Mouse (Mus musculus) heart, postnatal 0 days (tissue): ENCODE measurements around the gene Gif.

ENCODE experiments used
- CTCF ChIP-seq: IDR thresholded peaks from 2 replicates; pipeline ENCODE4 v1.5.1; 2016; ENCODE audit warnings: antibody characterized with exemption, control low read depth, low read depth
- EP300 ChIP-seq: IDR thresholded peaks from 2 replicates; pipeline ENCODE4 v1.6.1; 2016; ENCODE audit warnings: antibody characterized with exemption, low read depth

GRCm38 (mm10) chr19:11698342-11698741, 49.0 kb upstream of the Gif start:
- TF ChIP-seq EP300, result no peak
- no peak for TF ChIP-seq CTCF
